Mouse (Mus musculus): ENCODE measurements around the gene Nfix.

GRCm38 (mm10) chr8:84700526-84700925 lies 99.6 kb downstream of the Nfix start:
- no peak for TF ChIP-seq CTCF (conservative IDR thresholded peaks at IDR 0.05; ENCODE audit: insufficient read depth, insufficient read length, low read depth, low read length)
- TF ChIP-seq POLR2A (IDR thresholded peaks at IDR 0.05; ENCODE audit: low read depth, low read length) = no peak

Data from kidney, adult 2 months (tissue).